Mouse (Mus musculus) gastrocnemius, postnatal 25 days (tissue): Measurements from ENCODE around the gene Gpatch1. TPM values are rescaled to one million over a fixed set of nuclear protein-coding genes. Genes with fewer than 3 reads are reported as not detected.

Source experiments
- DNase-seq: peaks from one replicate; pipeline ENCODE4 v3.0.0; 2022
- total RNA-seq, 2 experiments: library from RNA; stranded (reverse); gene quantifications; 1 replicate in 1 of 2; 2 replicates in 1 of 2; pipeline ENCODE4 v1.2.3; 2021

Gpatch1 gene
- total RNA-seq, 2 experiments from 2014 or later, result 4.2 to 5.2 TPM

DNA sequence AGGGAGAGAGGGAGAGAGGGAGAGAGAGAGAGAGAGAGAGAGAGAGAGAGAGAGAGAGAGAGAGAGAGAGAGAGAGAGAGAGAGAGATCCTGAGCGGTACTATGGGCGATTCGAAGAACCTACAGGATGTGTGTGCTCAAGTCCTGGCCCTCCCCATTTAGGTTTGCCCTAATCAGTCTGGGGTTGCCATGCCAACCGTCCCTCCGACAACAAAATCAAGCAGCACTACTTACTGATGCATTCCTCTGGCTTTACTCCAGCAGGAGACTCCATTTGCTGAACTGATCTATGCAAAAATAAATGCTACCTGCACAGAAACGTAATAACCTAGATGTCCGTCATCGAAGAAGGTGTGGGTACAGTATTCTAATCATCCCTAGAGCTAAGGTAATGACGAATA, 82.9 kb downstream of the Gpatch1 start:
- DNase-seq, result no peak

DNA sequence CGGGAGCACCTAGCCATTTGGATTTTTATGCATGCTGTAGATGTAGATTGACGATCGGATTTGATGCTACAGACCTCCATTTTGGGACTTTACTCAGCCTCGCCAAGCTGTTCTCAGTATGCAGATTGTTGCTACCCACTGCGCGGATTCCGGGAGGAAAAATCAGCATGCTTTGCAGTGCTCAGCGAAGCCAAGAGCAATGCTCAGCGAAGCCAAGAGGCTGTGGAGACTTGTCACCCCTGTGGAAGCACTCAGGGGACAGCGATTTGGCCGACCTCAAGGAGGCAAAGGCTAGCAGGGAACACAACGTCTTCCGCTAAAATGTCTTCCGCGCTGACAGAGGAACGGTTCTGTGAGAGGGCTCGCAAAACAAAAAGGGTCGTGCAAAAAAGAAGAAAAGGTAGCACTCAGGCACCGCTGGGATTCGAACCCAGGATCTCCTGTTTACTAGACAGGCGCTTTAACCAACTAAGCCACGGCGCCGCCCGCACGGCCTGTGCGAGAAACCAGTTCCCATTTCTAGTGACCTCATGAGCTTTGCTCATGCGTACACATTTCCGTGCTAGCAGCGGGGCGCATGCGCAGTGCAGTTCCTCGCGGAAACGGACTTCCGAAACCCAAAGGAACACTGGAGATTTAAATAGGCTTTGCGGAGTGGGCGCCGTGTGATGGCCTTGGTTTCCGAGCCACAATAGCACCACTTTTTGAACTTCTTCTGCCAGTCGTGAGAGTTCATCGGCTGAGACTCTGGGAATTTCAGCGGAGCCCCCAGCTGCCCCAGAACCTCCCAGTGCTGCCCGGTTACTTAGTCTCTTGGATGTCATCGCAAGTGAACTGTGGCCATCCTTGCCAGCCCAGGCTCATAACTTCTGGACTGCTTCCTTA, 83.6 kb downstream of the Gpatch1 start:
- peak; percentile 93 for DNase-seq

DNA sequence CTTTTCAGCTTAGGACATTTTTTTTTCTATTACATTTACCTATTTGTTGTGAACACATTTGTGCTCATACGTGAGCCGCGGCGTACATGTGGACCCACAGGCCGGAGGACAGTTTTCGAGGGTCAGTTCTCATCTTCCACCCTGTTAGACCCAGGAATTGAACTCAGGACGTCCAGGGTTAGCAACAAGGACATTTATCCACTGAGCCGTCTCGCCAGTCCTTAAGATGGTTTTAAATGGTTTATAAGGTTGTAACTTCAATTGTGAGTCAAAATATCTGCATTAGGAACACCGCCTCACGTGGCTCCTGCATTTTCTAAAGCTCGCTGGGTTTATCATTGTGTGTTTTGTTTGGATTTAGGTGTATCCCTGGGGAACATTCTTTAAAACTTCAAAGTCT, 84.4 kb downstream of the Gpatch1 start:
- DNase-seq, result no peak

DNA sequence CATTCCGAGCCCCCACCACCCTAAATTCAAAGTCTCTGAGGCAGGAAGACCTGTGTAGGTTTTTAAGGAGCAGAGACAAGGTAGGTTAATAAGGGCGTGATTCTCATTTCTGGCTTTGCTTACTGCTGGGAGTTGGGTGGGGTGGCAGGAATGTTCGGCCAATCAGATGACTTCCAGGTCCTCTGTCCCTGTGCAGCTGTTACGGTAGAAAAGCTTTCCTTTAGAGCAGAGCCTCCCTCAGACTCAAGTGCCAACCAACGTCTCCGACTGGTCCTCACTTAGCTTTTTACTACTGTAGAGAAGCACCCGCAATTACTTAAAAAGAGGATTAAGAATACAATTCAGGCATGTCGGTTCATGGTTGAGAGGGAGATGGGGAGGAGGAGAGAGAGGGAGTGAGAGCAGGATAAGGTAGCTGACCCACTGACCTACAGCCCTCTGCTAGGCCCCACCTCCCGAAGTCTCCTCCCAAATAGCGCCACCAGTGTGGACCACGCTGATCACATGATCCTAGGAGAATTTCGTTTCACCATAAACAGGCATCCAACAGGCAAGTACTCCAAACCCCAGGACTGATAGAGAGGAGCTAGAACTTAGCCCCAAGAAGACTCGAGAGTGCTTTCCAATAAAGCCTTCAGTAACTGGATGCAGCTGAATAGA, 85.3 kb downstream of the Gpatch1 start:
- no peak for DNase-seq

DNA sequence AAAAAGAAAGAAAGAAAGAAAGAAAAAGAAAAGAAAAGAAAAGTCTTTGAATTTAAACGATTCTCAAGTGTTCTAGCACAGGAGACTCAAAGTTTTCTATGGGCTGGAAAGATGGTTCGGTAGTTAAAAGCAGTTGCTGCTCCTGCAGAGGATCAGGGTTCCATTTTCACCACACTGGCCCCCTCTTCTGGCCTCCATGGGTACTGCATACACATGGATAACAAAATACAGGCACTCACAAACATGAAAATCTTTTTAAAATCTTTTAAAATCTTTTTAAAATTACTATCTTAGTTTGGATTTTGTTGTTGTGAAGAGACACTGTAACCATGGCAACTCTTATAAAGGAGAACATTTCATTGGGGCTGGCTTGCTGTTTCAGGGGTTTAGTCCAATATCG, 87.9 kb downstream of the Gpatch1 start:
- DNase-seq, result no peak

Other genes starting within 250 kb of the Gpatch1 start
- gene Cebpa, start 199.1 kb downstream of the Gpatch1 start, total RNA-seq, result 10 to 100 TPM in 1 of 2 experiments, 1 to 10 TPM in 1; 2.1 to 19.6 TPM
- 1 to 10 TPM in 1 of 2 experiments, under 1 TPM in 1; 0.31 to 7.7 TPM for gene Slc7a10, start 132.1 kb downstream of the Gpatch1 start, total RNA-seq
- 1 to 10 TPM; 7.6 to 8.2 TPM for gene Lrp3, start 102.9 kb downstream of the Gpatch1 start, total RNA-seq
- gene Rhpn2, start 15.7 kb upstream of the Gpatch1 start, total RNA-seq, result 1 to 10 TPM in 1 of 2 experiments, under 1 TPM in 1; 0.67 to 1.3 TPM
- gene Faap24, start 78.4 kb upstream of the Gpatch1 start, total RNA-seq, result 1 to 10 TPM in 1 of 2 experiments, under 1 TPM in 1; 0.79 to 1.0 TPM
- gene Cep89, start 78.6 kb upstream of the Gpatch1 start, total RNA-seq, result 1 to 10 TPM; 4.9 to 6.4 TPM
- gene Slc7a9, start 130.4 kb upstream of the Gpatch1 start, total RNA-seq, result not detected
- not detected for gene Tdrd12, start 219.3 kb upstream of the Gpatch1 start, total RNA-seq
- gene Nudt19, start 237.9 kb upstream of the Gpatch1 start, total RNA-seq, result 10 to 100 TPM; 37.7 to 42.7 TPM